8 mouse cellular contexts compared by ENCODE assay signal in the genomic region with DNA sequence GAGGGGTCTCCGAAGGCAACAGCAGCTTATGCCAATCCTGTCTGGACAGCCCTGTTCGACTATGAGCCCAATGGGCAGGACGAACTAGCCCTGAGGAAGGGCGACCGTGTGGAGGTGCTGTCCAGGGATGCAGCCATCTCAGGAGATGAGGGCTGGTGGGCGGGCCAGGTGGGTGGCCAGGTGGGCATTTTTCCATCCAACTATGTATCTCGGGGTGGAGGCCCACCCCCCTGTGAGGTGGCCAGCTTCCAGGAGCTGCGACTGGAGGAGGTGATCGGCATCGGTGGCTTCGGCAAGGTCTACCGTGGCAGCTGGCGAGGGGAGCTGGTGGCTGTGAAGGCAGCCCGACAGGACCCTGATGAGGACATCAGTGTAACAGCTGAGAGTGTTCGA. TPM values are rescaled to one million over a fixed set of nuclear protein-coding genes. Genes with fewer than 3 reads are reported as not detected.
DNase-seq lines count a peak whose midpoint lies in the region; ATAC-seq and TF ChIP-seq lines count a peak whose summit lies in the region.

No protein-coding gene starts in this region.

- H3K79me2 ChIP-seq in C2C12 (ENCODE audit: control insufficient read depth, insufficient read depth) (peaks cover 62% of the 10 kb centered on the region), myocyte (ENCODE audit: control insufficient read depth, insufficient read depth) (peaks cover 52% of the 10 kb centered on the region)

- H3K27me3 ChIP-seq in C2C12 (ENCODE audit: control insufficient read depth, insufficient read depth, insufficient read length), result no peaks in the 10 kb centered on the region
- peaks cover 6% of the 10 kb centered on the region for H3K27me3 ChIP-seq in forebrain, embryonic 10.5 days (ENCODE audit: poor library complexity, severe bottlenecking)
- H3K27me3 ChIP-seq in myocyte (ENCODE audit: control insufficient read depth, insufficient read depth, insufficient read length), result no peaks in the 10 kb centered on the region

- TF ChIP-seq CTCF in C2C12 (IDR thresholded peaks at IDR 0.05; ENCODE audit: control insufficient read depth, insufficient read depth, insufficient read length), result no peak

- H3K79me3 ChIP-seq in C2C12 (ENCODE audit: low read depth), result peaks cover 45% of the 10 kb centered on the region

- H3K27ac ChIP-seq in forebrain, embryonic 10.5 days, result peak overlapping the region; percentile 89

- 77% methylated on average over 15 of the region's 15 CpGs for WGBS in forebrain, embryonic 10.5 days

- TF ChIP-seq POLR2A in myocyte (IDR thresholded peaks at IDR 0.05; ENCODE audit: insufficient read length, low read depth), result no peak

- H3K36me3 ChIP-seq in C2C12 (ENCODE audit: control insufficient read depth, insufficient read depth) (peaks cover 24% of the 10 kb centered on the region), myocyte (ENCODE audit: control insufficient read depth, insufficient read depth) (peaks cover 3% of the 10 kb centered on the region)
- H3K36me3 ChIP-seq in forebrain, embryonic 10.5 days (replicated peaks), result peaks cover 70% of the 10 kb centered on the region

- H3K4me3 ChIP-seq in C2C12 (ENCODE audit: insufficient read depth, poor library complexity, severe bottlenecking) (peak overlapping the region; percentile 89), myocyte (peak overlapping the region; percentile 94)
- peak overlapping the region; percentile 94 for H3K4me3 ChIP-seq in forebrain, embryonic 10.5 days

- no peak for ATAC-seq in cerebellum, adult (ENCODE audit: insufficient number of reproducible peaks, low FRiP score, low TSS enrichment)

- H3K4me2 ChIP-seq in myocyte (ENCODE audit: low read depth), result peak overlapping the region; percentile 95

- no peaks in the 10 kb centered on the region for H3K9me3 ChIP-seq in forebrain, embryonic 10.5 days

- DNase-seq in cerebellum, adult 11 months, result peak; percentile 58
- DNase-seq in forebrain, embryonic 10.5 days (ENCODE audit: extremely low spot score, low spot score), result no peak
- DNase-seq in kidney, postnatal 10 days, result peak; percentile 57
- no peak for DNase-seq in MN1 (ENCODE audit: low spot score)
- DNase-seq in gastrocnemius, postnatal 4 days (ENCODE audit: low spot score in 2 of 2), result no peak

- H3ac ChIP-seq in C2C12 (ENCODE audit: control insufficient read depth, insufficient read length, low read depth) (peak overlapping the region; percentile 92), myocyte (ENCODE audit: control insufficient read depth, insufficient read length) (peak overlapping the region; percentile 22)

- H3K4me1 ChIP-seq in forebrain, embryonic 10.5 days, result peaks cover 59% of the 10 kb centered on the region

TF ChIP-seq in C2C12, 6 proteins besides CTCF, POLR2A, EP300 and RAD21:
- TF ChIP-seq MYOG (IDR thresholded peaks at IDR 0.05; ENCODE audit: control insufficient read depth, extremely low read depth, insufficient read length) (no peak), CEBPB (IDR thresholded peaks at IDR 0.05; ENCODE audit: low read depth) (no peak)

TF ChIP-seq in myocyte, 11 proteins besides CTCF, POLR2A, EP300 and RAD21:
- TF ChIP-seq MAX (IDR thresholded peaks at IDR 0.05; ENCODE audit: low read depth) (no peak), TCF12 (IDR thresholded peaks at IDR 0.05; ENCODE audit: insufficient read depth, poor library complexity, severe bottlenecking) (no peak), USF1 (IDR thresholded peaks at IDR 0.05; ENCODE audit: low read depth) (no peak), MYOD1 (IDR thresholded peaks at IDR 0.05; ENCODE audit: control insufficient read depth in 1 of 3, insufficient read length in 2 of 3, low read depth in 2 of 3) (peak in 1 of 3 experiments; percentile 18), MYOG (IDR thresholded peaks at IDR 0.05; ENCODE audit: control insufficient read depth in 1 of 3, insufficient read depth in 1 of 3, insufficient read length in 2 of 3, low read depth in 2 of 3) (peak in 2 of 3 experiments; percentile 14 to 32)

RNA-seq across cellular contexts. Expression of a gene that starts 1.6 kb away (rescaled TPM):
- polyA plus RNA-seq in C2C12 (2012; fragmentation: generic; extraction: Trizol), result 28.0 TPM
- polyA plus RNA-seq in forebrain, embryonic 10.5 days (2016; fragmentation: Nextera tagmentation; extraction: Ambion mirVana), result 26.8 and 27.1 TPM in 2 replicates
- polyA plus RNA-seq in myocyte (2012; fragmentation: generic; extraction: Trizol), result 34.9 TPM
- total RNA-seq in gastrocnemius, postnatal 4 days (2021), result 10 to 100 TPM; 37.1 to 40.5 TPM

RNA-seq across cellular contexts. Expression of a gene that starts 1.8 kb away (rescaled TPM):
- polyA plus RNA-seq in C2C12 (2012; fragmentation: generic; extraction: Trizol) (24.2 TPM), myocyte (2012; fragmentation: generic; extraction: Trizol) (19.0 TPM)
- polyA plus RNA-seq in forebrain, embryonic 10.5 days (2016; fragmentation: Nextera tagmentation; extraction: Ambion mirVana), result 26.3 and 30.1 TPM in 2 replicates
- total RNA-seq in gastrocnemius, postnatal 4 days (2021), result 10 to 100 TPM; 29.7 to 30.2 TPM

RNA-seq across cellular contexts. Expression of a gene that starts 13.8 kb away (rescaled TPM):
- polyA plus RNA-seq in C2C12 (2012; fragmentation: generic; extraction: Trizol), result 0.19 TPM
- 0.19 TPM in 1 of 2 replicates, not detected in the other for polyA plus RNA-seq in forebrain, embryonic 10.5 days (2016; fragmentation: Nextera tagmentation; extraction: Ambion mirVana)
- polyA plus RNA-seq in myocyte (2012; fragmentation: generic; extraction: Trizol), result 0.12 TPM
- total RNA-seq in gastrocnemius, postnatal 4 days (2021), result not detected

RNA-seq across cellular contexts. Expression of a gene that starts 26.8 kb away (rescaled TPM):
- polyA plus RNA-seq in C2C12 (2012; fragmentation: generic; extraction: Trizol), result 22.9 TPM
- polyA plus RNA-seq in forebrain, embryonic 10.5 days (2016; fragmentation: Nextera tagmentation; extraction: Ambion mirVana), result 20.9 and 21.1 TPM in 2 replicates
- polyA plus RNA-seq in myocyte (2012; fragmentation: generic; extraction: Trizol), result 14.4 TPM
- 10 to 100 TPM; 47.7 to 52.2 TPM for total RNA-seq in gastrocnemius, postnatal 4 days (2021)

RNA-seq across cellular contexts. Expression of a gene that starts 35.8 kb away (rescaled TPM):
- polyA plus RNA-seq in C2C12 (2012; fragmentation: generic; extraction: Trizol) (62.1 TPM), myocyte (2012; fragmentation: generic; extraction: Trizol) (97.4 TPM)
- 6.6 and 8.4 TPM in 2 replicates for polyA plus RNA-seq in forebrain, embryonic 10.5 days (2016; fragmentation: Nextera tagmentation; extraction: Ambion mirVana)
- total RNA-seq in gastrocnemius, postnatal 4 days (2021), result 100 to 1,000 TPM; 250 to 260 TPM

Comparison
In these comparisons a context has a peak if more than half of its experiments do, and no peak if none do; other contexts are left out.
1. DNase-seq: peak in cerebellum, adult 11 months (single experiment) and kidney, postnatal 10 days (single experiment); none in forebrain, embryonic 10.5 days (single experiment), MN1 (single experiment) and gastrocnemius, postnatal 4 days (0 of 2).
2. Peak in every context shown above with its lines, with median percentiles within 50 percentile points of each other: H3K4me3 ChIP-seq.